Mouse (Mus musculus): ENCODE measurements around the gene Pxmp4. TPM values are rescaled to one million over a fixed set of nuclear protein-coding genes. Genes with fewer than 3 reads are reported as not detected.

The Pxmp4 gene
- polyA plus RNA-seq, 2 experiments from 2014 or later: 20.5 to 23.2 TPM

GRCm38 (mm10) chr2:154571976-154572375 lies 31.5 kb downstream of the Pxmp4 start:
- no peak for ATAC-seq

GRCm38 (mm10) chr2:154571266-154571665 lies 32.2 kb downstream of the Pxmp4 start:
- ATAC-seq: no peak

GRCm38 (mm10) chr2:154570666-154571065 lies 32.8 kb downstream of the Pxmp4 start:
- no peak for ATAC-seq

GRCm38 (mm10) chr2:154569836-154570286 lies 33.6 kb downstream of the Pxmp4 start, which contains the start of gene E2f1:
Gene E2f1, minus strand, starts transcription at chr2:154569892.
- peak; percentile 97 for ATAC-seq

- ATAC-seq: peak; percentile 41
These were observed 34.3 kb downstream of the Pxmp4 start for GRCm38 (mm10) chr2:154569071-154569748.

GRCm38 (mm10) chr2:154568329-154569070 lies 35.0 kb downstream of the Pxmp4 start:
- ATAC-seq: no peak

GRCm38 (mm10) chr2:154567766-154568165 lies 35.7 kb downstream of the Pxmp4 start:
- ATAC-seq: no peak

- no peak for ATAC-seq
These were observed 36.9 kb downstream of the Pxmp4 start for GRCm38 (mm10) chr2:154566641-154567040.

- no peak for ATAC-seq
These were observed 37.9 kb downstream of the Pxmp4 start for GRCm38 (mm10) chr2:154565562-154565961.

GRCm38 (mm10) chr2:154563612-154564170 lies 39.8 kb downstream of the Pxmp4 start:
- ATAC-seq: no peak

GRCm38 (mm10) chr2:154558264-154559039 lies 45.1 kb downstream of the Pxmp4 start, which contains the start of gene Necab3:
Gene Necab3, minus strand, starts transcription at chr2:154558890.
- peak; percentile 52 for ATAC-seq

- ATAC-seq: no peak
These were observed 46.2 kb downstream of the Pxmp4 start for GRCm38 (mm10) chr2:154557184-154557832.

GRCm38 (mm10) chr2:154555235-154555634 lies 48.3 kb downstream of the Pxmp4 start:
- ATAC-seq: no peak

- peak; percentile 54 for ATAC-seq
These were observed 51.0 kb downstream of the Pxmp4 start for GRCm38 (mm10) chr2:154552424-154552907.

GRCm38 (mm10) chr2:154551927-154552326 lies 51.6 kb downstream of the Pxmp4 start:
- no peak for ATAC-seq

GRCm38 (mm10) chr2:154551476-154551875 lies 52.0 kb downstream of the Pxmp4 start, which contains the start of gene Actl10:
Gene Actl10, plus strand, starts transcription at chr2:154551776.
- ATAC-seq: no peak

GRCm38 (mm10) chr2:154550937-154551336 lies 52.6 kb downstream of the Pxmp4 start:
- no peak for ATAC-seq

GRCm38 (mm10) chr2:154549886-154550189 lies 53.7 kb downstream of the Pxmp4 start:
- ATAC-seq: no peak

GRCm38 (mm10) chr2:154549127-154549885 lies 54.2 kb downstream of the Pxmp4 start:
- ATAC-seq: no peak

- ATAC-seq: no peak
These were observed 54.8 kb downstream of the Pxmp4 start for GRCm38 (mm10) chr2:154548688-154549087.

GRCm38 (mm10) chr2:154546711-154547110 lies 56.8 kb downstream of the Pxmp4 start, which contains the start of gene 1700003F12Rik:
Gene 1700003F12Rik, plus strand, starts transcription at chr2:154547085.
- ATAC-seq: no peak
